Mouse (Mus musculus) T-cell, adult 2 months (primary cell): ENCODE data around the gene Dazap2.
"Not testable (repeated sequence)": the region's sequence is repeated elsewhere in the genome, so short reads cannot be mapped to it uniquely, and the experiment has no call there.

ENCODE experiments used
- DNase-seq: peaks from one replicate; pipeline ENCODE4 v3.0.0; 2022; ENCODE audit warnings: low spot score

The Dazap2 gene

DNA sequence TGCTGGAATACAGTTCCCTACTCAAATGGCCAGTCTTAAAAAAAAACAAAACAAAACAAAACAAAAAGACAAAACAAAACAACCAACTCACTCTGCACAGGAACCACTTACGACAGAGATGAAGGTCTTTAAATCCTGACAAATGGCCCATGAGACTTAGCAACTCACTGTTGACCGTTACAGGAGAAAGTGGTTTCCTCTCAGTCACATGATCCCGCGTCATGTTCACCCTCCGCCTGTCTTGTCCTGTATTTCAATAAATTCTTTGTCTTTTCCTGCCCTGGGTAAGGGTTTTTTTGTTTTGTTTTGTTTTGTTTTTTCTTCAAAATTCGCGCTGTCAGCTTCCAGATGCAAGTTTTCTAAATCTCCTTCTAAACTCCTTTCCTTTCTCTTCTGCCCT is 3.2 kb upstream of the Dazap2 start:
- no peak for DNase-seq

- peak; percentile 49 for DNase-seq
Observed at GRCm38 (mm10) chr15:100612432-100612831, 2.7 kb upstream of the Dazap2 start.

- DNase-seq = peak; percentile 69
Observed at GRCm38 (mm10) chr15:100613584-100613983, 1.6 kb upstream of the Dazap2 start.

- peak; percentile 17 for DNase-seq
Observed at GRCm38 (mm10) chr15:100614218-100614995, 742 bp upstream of the Dazap2 start.

DNA sequence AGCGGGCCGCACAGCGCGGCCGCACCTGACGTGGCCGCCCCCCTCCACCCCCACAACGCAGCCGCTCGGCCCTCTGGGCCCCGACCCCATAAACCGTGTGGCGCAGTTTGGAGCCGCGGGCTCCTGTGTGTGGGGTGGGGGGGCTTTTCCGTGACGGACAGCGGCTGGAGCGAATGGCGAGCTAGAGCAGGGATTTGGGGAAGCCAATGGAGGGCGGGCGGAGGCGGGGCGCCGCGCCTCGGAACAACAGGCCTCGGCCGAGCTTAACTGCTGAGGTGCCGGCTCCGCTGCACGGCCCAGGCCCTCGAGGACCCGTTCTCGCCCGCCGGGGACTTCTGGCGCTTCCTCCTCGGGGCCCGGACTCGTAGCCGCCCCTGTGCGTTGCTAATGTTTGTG is 674 bp downstream of the Dazap2 start:
- peak; percentile 76 for DNase-seq

GRCm38 (mm10) chr15:100616221-100616620 is 1.1 kb downstream of the Dazap2 start:
- no peak for DNase-seq

- DNase-seq = no peak
Observed at GRCm38 (mm10) chr15:100619200-100619599, 4.1 kb downstream of the Dazap2 start.

DNA sequence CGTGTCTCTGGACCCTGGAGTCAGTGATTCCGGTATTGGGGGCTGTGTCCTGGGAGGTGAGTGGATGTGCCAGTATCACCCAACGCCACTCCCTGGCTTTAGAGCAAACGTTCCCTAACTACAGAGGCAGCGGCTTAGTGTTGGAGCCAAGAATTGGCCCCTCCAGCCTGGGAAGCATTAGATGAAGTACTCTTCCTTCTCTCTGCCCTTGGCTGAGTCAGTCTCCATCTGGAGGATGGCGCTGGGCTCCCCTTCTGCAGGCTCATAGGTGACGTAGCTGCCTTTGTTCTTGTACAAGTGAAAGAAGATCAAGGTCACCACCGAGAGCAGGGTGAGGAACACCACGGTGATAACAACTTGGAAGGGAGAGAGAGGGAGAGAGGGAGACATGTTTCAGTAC is 6.5 kb downstream of the Dazap2 start:
- DNase-seq = not testable (repeated sequence)

DNA sequence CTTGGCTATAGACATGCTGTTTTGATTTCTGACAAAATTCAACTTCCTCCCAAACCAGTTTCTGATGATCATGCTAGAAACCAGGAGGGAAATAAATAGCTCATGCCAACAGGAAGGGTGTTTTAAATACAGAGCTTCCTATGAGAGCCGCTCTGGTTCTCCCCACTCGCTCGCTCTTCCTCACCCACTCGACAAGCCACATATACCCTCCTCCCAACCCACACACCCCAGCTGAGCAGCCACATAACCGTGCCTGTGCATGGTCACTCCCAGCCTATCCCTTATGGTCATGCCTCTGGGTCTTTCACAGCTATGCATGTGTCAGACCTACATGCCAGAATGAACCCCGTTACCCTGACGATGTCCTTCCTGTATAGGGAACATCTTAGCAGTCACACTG is 7.0 kb downstream of the Dazap2 start:
- DNase-seq = no peak

DNA sequence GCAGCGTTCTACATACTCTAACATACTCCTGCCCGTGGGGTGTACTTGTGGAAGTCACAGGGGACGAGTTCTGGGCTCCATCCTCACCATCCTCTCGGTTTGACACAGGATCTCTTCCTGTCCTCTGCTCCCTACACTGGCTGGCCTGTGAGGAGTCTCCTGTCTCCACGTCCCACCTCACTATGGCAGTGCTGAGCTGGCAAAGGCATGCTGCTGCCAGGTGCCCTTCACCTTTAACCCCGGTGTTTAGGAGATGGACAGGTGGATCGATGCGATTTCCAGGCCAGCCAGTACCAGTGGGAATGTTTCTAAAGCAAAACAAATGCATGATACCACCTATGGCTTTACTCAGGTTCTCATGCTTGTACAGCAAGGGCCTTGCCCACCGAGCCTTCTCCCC is 8.6 kb downstream of the Dazap2 start:
- DNase-seq = no peak

GRCm38 (mm10) chr15:100624435-100624834 is 9.3 kb downstream of the Dazap2 start:
- no peak for DNase-seq

GRCm38 (mm10) chr15:100627287-100627686 is 12.1 kb downstream of the Dazap2 start:
- no peak for DNase-seq

- DNase-seq = no peak
Observed at GRCm38 (mm10) chr15:100627774-100628370, 12.7 kb downstream of the Dazap2 start.

GRCm38 (mm10) chr15:100628797-100629196 is 13.6 kb downstream of the Dazap2 start:
- DNase-seq = no peak

DNA sequence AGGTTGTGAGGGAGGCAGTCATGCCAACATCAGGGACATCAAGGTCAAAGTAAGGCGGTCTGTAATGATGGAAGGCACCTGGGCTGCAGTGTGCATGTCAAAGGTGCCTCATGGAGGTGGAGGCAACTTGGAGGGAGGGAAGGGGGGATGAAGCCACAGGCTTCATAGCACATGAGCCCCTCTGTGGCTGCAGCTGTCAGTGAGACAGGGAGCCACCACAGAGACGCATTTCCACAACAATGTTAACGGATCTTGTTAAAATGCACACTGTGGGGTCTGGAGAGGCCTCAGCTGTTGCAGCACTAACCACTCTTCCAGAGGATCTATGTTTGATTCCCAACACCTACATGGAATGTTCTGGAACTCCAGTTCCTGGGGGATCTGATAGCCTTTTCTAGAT is 15.0 kb downstream of the Dazap2 start:
- DNase-seq = no peak

DNA sequence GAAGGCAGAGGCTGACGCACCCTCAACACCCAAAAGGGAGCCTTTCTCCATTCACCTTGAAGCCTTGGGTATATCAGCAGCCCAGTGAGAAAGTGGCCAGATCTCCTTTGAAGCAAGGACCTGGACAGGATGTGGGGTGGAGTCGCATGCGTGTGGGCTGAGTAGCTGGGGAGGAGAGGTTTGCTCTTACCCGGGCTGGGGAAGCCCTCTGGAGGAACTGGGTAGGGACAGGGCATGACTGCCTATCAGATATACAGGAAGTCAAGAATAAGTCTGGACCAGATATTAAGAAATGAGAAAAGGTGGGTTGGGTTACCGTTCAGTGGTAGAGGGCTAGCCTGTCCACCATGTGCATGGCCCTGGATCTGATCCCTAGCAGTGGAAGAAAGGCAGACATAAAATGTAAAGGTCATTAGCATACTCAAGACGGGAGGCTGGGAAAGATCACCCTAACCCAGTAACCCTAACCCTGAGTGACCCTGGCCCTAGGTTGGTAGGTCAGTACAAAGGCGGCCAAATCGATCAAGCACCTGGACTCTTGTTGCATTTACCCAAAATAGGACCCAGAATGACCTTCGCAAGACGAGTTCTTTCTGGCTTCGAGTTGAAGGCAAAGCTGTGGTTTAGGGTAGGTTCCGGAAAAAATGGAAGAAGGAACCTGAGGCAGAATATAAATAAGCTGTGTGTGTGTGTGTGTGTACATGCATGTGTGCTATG is 16.5 kb downstream of the Dazap2 start:
- no peak for DNase-seq

- DNase-seq = no peak
Observed at GRCm38 (mm10) chr15:100632323-100632722, 17.2 kb downstream of the Dazap2 start.

- no peak for DNase-seq
Observed at GRCm38 (mm10) chr15:100633341-100633740, 18.2 kb downstream of the Dazap2 start.

DNA sequence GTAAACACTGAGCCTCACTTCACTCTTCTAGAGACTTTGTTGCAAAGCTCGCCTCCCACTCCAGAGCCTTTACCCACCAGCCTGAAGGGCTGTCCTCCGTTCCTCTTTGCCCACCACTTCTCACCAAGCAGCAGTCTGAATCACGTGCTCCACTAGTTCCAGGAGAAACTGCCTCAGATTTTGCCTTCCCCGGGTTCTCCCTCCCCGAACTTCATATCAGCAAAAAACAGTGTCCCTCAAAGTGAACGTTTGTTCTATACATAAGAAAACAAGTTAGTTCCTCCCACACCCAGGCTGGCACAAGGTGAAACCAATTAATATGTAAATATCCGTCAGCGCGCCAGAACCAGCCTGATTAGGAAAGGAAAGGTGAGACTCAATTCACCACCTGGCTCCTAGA is 20.1 kb downstream of the Dazap2 start:
- no peak for DNase-seq

- no peak for DNase-seq
Observed at GRCm38 (mm10) chr15:100635851-100636645, 20.9 kb downstream of the Dazap2 start.

DNA sequence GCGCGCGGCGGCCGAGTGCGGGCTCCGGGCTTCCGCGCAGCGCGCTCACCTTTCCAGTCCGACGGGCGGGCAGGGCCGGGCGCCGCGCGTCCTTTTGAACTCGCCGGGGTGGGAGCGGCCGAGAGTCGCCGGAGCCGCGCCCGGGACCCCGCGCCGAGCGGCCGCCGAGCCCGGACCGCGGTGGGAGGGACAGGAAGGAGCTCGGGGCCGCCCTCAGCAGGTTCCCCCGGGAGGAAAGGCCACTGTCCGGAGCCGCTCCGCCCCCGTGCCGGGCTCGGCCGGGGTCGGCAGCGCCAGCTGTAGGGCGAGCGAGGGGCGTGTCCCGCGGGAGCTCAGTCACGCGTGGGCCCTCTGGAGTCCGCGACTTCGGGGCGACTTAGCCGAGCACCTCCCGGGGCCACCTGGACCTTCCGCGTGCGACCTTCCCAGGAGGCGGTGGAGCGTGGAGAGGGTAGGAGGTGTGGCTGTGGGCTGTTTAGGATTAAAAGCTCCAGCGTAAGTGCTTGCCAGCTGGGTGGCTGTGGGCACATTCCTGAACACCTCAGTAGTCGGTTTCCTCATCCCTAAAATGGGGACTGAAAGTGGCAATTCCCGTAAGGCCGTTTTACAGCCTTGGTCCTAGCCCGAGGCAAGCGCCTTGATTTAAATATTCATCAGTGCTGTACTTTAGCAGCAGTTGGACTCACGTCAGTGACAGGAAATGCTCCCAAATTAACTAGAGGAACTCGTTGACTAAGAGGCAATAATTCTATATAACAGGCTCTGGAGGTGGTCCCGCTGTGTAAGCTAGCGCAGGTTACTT is 21.8 kb downstream of the Dazap2 start, which contains the start of gene Smagp:
Gene Smagp, minus strand, starts transcription at position 241 of the 802 bp plus-strand sequence.
- no peak for DNase-seq
